Mouse (Mus musculus) right cerebral cortex, postnatal 14 days (tissue): ENCODE results near the gene Trmt61a.
A peak's percentile ranks its signal among the peaks of the same experiment; 100 is the strongest.
"Not testable (repeated sequence)": the region's sequence is repeated elsewhere in the genome, so short reads cannot be mapped to it uniquely, and the experiment has no call there.

Experiments used
- DNase-seq: peaks from one replicate; pipeline ENCODE4 v3.0.0; 2022

Gene Trmt61a

GRCm38 (mm10) chr12:111677882-111678669 lies at the start of gene Trmt61a:
Gene Trmt61a, plus strand, starts transcription at chr12:111678105.
- peak; percentile 93 for DNase-seq

- DNase-seq: peak; percentile 59
These were observed 29.8 kb upstream of the Trmt61a start for GRCm38 (mm10) chr12:111648061-111648645.

- no peak for DNase-seq
These were observed 25.0 kb upstream of the Trmt61a start for GRCm38 (mm10) chr12:111652953-111653352.

DNA sequence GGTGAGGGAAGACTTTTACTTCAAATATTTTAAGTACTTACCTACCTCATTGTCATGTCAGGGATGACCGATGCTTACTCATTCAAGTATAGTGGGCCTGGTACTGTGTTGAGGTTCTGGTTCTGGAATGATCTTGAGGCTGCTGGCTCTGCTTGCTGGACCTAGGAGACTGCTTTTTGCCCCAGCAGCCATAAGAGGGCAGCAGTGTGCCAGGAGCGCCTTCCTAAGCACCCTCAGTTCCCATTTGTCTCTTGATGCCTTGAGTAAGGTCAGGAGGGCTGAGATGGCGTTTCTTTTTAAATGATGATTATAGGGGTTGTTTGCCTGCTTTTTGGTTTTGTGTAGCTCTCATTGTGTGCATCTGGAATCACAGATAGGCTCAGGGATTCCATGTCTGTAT lies 24.5 kb upstream of the Trmt61a start:
- DNase-seq: peak; percentile 74

DNA sequence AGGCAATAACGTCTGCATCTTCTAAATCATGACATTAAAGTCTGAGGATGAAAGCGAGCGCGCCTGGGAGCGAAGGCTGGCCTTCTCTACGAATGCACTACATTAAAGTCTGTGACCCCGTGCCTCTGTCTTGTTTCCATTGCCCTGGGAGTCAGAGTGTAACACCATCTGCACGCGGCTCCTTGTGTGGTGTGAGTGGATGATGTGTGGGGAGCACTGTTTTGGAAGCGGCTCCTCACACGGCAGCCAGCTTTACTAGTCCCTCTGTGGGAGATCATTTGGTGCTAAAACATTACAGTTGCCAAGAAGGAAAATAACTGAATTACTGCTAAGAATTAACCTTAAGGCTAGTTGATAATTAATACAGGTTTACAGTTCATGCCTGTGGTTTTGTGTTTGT lies 22.2 kb upstream of the Trmt61a start:
- no peak for DNase-seq

GRCm38 (mm10) chr12:111659331-111659730 lies 18.6 kb upstream of the Trmt61a start:
- no peak for DNase-seq

DNA sequence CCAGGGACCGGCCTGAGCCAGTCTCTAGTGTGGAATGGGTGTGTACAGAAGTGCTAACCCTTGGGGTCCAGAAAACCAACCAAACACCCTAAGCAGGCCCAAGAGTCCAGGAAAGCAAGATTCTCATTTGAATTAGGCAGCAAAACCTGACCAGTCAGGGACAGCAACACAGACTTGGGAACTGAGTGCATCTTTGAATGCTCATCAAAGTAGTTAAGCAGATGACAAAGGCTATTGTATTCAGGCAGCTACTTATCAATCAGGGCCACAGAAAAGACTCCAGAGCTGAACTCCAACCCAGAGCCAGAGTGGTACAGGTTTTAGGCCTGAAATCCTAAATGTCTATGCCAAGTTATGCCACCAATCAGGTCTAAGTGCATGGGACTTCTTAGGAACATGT lies 17.3 kb upstream of the Trmt61a start:
- no peak for DNase-seq

DNA sequence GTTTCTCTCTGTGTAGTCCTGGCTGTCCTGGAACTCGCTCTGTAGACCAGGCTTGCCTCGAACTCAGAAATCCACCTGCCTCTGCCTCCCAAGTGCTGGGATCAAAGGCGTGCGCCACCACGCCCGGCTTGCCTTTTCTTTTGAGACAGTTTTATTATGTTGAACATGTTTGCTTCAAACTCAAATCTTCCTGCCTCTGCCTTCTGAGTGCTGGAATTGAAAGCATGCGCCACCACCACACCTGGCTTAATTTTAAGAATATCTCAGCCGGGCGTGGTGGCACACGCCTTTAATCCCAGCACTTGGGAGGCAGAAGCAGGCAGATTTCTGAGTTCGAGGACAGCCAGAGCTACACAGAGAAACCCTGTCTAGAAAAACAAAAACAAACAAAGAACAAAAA lies 16.4 kb upstream of the Trmt61a start:
- DNase-seq: not testable (repeated sequence)

DNA sequence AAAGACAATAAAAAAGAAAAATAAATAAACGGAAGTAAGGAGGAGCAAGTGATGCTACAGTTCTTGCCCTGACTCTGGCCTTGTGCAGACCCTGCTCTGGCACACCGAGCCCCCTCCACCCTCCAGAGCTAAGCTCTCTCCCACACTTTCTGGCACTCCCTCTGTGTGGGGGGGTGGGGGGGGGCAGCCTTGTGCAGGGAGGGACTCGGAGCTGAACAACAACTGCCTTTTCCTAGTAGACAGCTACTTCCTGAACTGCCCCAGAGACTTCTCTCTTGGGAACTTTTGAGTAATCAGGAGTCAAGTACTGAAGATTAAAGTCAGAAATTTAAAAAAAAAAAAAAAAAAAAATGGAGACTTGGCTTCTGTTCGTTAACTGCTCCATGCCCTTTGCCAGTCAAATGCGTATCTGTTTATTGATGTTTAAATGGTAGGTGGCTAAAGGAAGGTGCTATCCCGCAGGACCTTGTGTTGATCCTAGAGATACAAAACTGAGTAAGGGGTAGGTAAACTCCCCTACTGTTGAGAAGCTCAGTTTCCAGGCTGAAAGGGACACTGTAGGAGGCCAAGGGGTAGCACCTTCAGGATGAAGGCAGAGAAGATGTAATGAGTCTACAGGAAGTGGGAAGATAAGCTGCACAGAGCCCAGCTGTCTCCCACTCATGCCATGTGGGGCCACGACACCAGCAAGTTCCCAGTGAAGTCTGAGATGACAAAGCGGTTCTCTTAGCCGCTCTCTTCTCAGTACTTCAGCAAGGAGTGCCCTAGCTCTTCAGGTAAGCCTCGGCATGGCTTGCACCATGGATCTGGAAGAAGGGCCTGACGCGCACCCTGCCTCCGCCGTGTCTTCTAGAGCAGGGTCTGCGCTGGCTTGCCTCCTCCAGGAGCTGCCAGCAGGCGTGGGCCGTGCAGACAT lies 14.4 kb upstream of the Trmt61a start:
- DNase-seq: no peak

GRCm38 (mm10) chr12:111664144-111664634 lies 13.7 kb upstream of the Trmt61a start:
- DNase-seq: peak; percentile 25

- no peak for DNase-seq
These were observed 12.6 kb upstream of the Trmt61a start for GRCm38 (mm10) chr12:111665041-111665880.

DNA sequence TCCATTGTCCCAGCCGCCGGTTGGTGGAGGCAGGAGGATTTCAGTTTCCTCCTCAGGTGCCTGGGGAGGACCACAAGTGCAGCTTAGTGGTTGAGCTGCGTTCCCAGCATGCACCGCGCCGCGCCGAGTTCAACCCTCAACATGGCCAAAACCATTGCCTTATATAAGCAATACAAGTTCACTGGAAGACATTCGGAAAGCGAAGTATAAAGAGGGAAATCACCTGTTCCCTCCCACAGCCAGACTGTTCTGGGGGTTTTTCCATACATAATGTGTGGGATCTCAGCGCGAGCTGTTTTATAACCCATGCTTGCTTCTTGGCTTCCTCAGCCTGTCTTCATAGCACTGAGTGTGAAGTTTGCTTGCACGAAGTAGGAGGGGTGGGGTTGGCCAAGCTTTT lies 11.5 kb upstream of the Trmt61a start:
- peak; percentile 62 for DNase-seq

- no peak for DNase-seq
These were observed 10.5 kb upstream of the Trmt61a start for GRCm38 (mm10) chr12:111667421-111667820.

DNA sequence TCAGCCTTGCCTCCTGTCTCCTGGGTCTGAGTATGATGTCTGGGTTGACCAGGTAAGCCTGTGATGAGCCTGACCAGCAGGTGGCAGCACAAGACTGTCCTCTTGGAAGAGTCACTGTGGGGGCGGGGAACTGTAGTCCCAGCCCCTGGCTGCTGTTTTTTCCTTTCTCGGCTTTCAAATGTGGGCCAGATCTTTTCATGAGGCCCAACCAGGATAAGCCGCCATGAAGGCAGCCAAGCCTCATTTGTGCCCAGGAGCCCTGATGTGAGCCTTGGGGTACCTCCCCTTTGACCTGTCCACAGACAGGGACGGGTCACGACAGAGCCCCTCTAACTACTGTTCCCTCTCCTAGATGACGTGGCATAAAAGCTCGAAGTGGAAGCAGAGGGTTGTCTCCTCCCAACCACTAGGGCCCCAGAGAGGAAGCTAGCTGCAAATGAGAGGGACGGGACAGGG lies 9.4 kb upstream of the Trmt61a start:
- DNase-seq: peak; percentile 99

DNA sequence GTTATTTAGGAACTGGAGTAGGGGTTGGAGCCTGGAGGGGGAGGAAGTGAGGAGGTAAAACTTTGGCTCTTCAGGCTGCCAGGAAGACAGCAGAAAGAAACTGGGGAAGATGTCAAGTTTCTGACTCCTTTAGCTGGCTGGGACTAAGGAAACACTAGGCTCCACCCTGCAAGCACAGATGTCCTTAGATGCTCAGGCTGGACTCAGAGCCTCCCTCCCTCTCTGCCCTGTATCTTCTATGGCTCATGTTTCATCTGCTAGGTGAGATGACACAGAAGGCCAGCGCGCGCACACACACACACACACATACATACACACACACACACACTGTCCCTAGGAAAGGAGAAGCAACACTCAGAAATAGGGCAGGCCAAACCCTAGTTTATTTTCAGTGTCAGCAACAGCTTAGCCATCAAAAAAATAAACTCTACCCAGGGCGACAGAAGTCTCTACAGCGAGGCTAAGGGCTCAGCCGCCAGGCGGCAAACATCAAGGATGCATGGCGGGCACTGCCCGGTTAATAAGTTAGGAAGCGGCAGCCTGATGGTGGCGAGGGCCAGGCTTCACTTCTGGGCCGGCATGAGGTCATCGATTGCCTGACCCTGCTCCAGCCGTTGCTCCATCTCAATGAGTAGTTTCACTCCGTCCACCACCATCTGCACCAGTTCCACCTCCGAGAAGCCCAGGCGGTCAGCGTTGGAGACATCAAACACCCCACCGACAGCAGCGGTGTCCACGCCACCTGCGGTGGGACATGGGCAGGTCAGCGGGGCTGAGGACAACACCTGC lies 8.7 kb upstream of the Trmt61a start:
- DNase-seq: no peak

DNA sequence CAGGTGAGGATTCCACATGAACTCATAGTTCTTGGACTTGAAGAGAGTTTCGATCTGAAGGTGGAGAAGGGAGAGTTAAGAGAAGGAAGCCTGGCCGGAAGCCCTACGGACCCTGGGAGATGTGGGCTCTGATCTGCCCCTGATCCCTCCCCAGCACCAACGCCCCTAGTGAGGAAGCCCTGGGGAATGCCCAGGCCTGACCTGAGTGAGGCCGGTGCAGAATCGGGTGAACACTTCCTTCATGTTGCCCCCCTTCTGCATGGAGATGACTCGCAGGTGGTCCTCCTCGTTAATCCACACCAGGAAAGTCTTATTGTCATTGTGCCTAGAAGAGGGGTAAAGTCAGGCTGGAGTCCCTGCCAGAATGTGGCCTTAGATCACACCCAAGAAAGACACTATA lies 7.9 kb upstream of the Trmt61a start:
- no peak for DNase-seq

DNA sequence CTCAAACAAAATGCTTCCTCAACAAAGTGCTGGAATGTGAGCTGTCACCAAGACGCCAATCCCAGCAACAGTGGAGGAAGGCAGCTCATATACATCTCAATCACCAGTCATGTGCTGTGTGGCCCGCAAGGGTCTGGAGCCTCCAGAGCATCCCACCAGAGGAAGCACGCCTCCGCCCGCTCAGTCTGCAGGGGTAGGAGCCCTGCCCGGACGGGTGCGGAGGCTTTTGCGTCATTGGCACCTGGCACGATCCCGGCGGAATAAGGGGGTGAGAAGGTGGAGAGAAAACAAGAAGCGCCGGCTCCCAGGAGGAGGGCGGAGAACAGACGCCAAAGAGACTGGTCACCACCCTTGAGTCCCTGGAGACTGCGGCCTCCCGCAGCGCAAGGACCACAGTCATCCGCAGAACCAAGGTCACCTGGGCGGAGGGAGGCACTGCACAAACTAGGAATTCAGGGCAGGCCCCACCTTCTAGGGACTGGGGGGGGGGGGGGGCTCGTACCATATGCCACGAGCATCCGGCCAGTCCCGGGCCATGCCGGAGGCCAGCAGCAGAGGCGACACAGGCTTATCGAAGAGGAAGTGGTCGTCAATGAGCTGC lies 7.4 kb upstream of the Trmt61a start:
- DNase-seq: no peak

DNA sequence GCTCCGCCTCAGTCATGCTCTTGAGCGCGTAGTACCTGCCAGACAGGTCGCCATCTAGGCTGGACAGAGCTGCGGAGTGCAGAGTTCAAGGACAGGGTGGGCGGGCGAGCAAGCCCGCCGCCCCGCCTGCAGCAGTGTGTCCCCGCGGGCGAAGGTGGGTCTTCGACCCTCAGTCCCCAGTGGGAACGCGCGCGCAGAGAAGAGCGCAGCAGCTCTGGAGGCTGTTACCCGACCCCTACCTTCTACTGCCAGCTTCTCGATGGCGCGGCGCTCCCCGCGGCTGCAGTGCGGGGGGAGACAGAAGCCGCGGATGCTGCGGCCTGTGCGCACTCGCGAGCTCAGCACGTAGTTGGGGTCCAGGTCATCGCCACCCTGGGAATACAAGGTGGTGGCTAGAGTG lies 6.9 kb upstream of the Trmt61a start:
- DNase-seq: no peak

DNA sequence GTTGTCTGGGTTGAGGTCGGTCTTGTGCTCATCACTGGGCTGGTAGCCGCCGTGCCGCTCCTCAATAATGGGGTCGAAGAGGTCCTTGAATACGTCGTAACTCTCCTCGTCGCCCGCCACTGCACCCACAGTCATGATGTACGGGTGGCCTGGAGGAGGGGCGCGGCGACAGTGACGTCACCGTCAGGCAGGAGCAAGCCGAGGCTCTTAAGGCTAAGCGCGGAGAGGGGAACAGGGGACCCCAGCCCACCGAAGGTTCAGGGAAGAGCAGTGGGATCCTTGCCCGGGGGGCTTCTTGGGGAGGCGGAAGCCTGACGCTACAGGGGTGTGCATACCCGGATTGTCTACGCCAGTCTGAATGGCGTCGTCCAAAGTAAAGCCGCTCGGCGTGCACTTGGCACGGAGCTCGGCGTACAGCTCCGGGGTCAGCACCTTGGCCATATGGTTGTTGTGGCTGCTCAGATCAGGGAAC lies 6.4 kb upstream of the Trmt61a start:
- DNase-seq: peak; percentile 88

GRCm38 (mm10) chr12:111672176-111672575 lies 5.7 kb upstream of the Trmt61a start, which contains the start of gene Ckb:
Gene Ckb, minus strand, starts transcription at chr12:111672338.
- DNase-seq: peak; percentile 93

DNA sequence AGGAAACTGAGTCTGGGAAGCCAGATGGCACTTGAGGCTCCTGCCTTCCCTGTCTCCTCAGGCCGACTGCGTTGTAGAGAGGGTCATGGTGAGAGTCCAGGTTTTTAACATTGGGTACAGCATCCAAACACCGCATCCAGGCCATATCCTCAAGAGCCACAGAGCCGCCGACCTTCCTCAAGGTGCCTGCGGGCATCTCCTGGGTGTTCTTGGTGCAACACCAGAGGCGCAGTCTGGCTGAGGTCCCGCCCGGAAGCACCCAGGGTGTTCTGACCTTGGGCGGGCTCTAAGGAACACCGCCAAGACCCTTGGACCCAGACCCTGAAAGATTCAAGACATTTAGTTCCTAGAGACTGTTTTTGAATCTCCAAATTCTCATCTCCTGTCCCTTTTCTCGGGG lies 5.3 kb upstream of the Trmt61a start:
- DNase-seq: no peak
